Mouse (Mus musculus) layer of hippocampus, adult 18-20 months (tissue): Measurements from ENCODE around the gene Bag5. TPM values are rescaled to one million over a fixed set of nuclear protein-coding genes. Genes with fewer than 3 reads are reported as not detected.
"Not testable (repeated sequence)": the region's sequence is repeated elsewhere in the genome, so short reads cannot be mapped to it uniquely, and the experiment has no call there.

Experiments
- DNase-seq, 2 experiments: peaks; one replicate each; pipeline ENCODE4 v3.0.0; 2022; ENCODE audit warnings: low spot score in 2 of 2
- total RNA-seq, 2 experiments: library from RNA; stranded (reverse); gene quantifications; 2 replicates each; pipeline ENCODE4 v1.2.3; 2021

The Bag5 gene
- total RNA-seq, 2 experiments from 2014 or later = 54.9 to 58.5 TPM

- DNase-seq = peak; percentile 85 to 93
Measured at GRCm38 (mm10) chr12:111677882-111678669, 35.0 kb downstream of the Bag5 start, which contains the start of gene Trmt61a. Gene Trmt61a, plus strand, starts transcription at chr12:111678105.

- no peak for DNase-seq
Measured at GRCm38 (mm10) chr12:111677421-111677820, 35.6 kb downstream of the Bag5 start.

GRCm38 (mm10) chr12:111675797-111676580 lies 37.1 kb downstream of the Bag5 start:
- DNase-seq = no peak

GRCm38 (mm10) chr12:111674850-111675486 lies 38.1 kb downstream of the Bag5 start:
- DNase-seq = no peak

- DNase-seq = no peak
Measured at GRCm38 (mm10) chr12:111672581-111672980, 40.5 kb downstream of the Bag5 start.

- peak; percentile 89 to 95 for DNase-seq
Measured at GRCm38 (mm10) chr12:111672176-111672575, 40.9 kb downstream of the Bag5 start, which contains the start of gene Ckb. Gene Ckb, minus strand, starts transcription at chr12:111672338.

- peak in 1 of 2 experiments; percentile 86 for DNase-seq
Measured at GRCm38 (mm10) chr12:111671431-111671902, 41.6 kb downstream of the Bag5 start.

GRCm38 (mm10) chr12:111670976-111671375 lies 42.1 kb downstream of the Bag5 start:
- no peak for DNase-seq

- DNase-seq = no peak
Measured at GRCm38 (mm10) chr12:111670371-111670971, 42.6 kb downstream of the Bag5 start.

- DNase-seq = no peak
Measured at GRCm38 (mm10) chr12:111669961-111670360, 43.1 kb downstream of the Bag5 start.

GRCm38 (mm10) chr12:111669000-111669788 lies 43.9 kb downstream of the Bag5 start:
- DNase-seq = no peak

GRCm38 (mm10) chr12:111668457-111668912 lies 44.6 kb downstream of the Bag5 start:
- peak; percentile 88 to 98 for DNase-seq

GRCm38 (mm10) chr12:111667421-111667820 lies 45.6 kb downstream of the Bag5 start:
- DNase-seq = no peak

GRCm38 (mm10) chr12:111666380-111666779 lies 46.7 kb downstream of the Bag5 start:
- DNase-seq = no peak

- DNase-seq = no peak
Measured at GRCm38 (mm10) chr12:111665041-111665880, 47.8 kb downstream of the Bag5 start.

GRCm38 (mm10) chr12:111664144-111664634 lies 48.9 kb downstream of the Bag5 start:
- DNase-seq = no peak

GRCm38 (mm10) chr12:111663228-111664143 lies 49.6 kb downstream of the Bag5 start:
- DNase-seq = no peak

GRCm38 (mm10) chr12:111661554-111661953 lies 51.5 kb downstream of the Bag5 start:
- not testable (repeated sequence) for DNase-seq
